Mouse (Mus musculus) heart, adult 2 months (tissue): ENCODE measurements around the gene Iqsec1. TPM values are rescaled to one million over a fixed set of nuclear protein-coding genes. Genes with fewer than 3 reads are reported as not detected.

Source experiments
- DNase-seq, 2 experiments: peaks; one replicate each; pipeline ENCODE4 v3.0.0; 2021
- H3K27ac ChIP-seq: fragments of 200-600 bp; 2 replicates; pipeline ENCODE4 v1.8.1; 2022
- H3K27me3 ChIP-seq: fragments of 200-500 bp; 2 replicates; pipeline ENCODE4 v1.6.1; 2012; ENCODE audit warnings: mild to moderate bottlenecking, low read length, inconsistent platforms, mixed read lengths; ENCODE audit not compliant: control insufficient read depth, insufficient read depth
- H3K36me3 ChIP-seq: fragments of 200-500 bp; 2 replicates; pipeline ENCODE4 v1.6.1; 2012; ENCODE audit warnings: low read length, inconsistent platforms; ENCODE audit not compliant: control insufficient read depth, insufficient read depth
- H3K4me1 ChIP-seq: fragments of 200-500 bp; 2 replicates; pipeline ENCODE4 v1.6.1; 2011; ENCODE audit warnings: low read length; ENCODE audit not compliant: control insufficient read depth, insufficient read depth
- H3K4me3 ChIP-seq: fragments of 200-600 bp; 2 replicates; pipeline ENCODE4 v1.8.1; 2022
- H3K79me2 ChIP-seq: fragments of 200-500 bp; replicated peaks from 2 replicates; pipeline ENCODE4 v1.6.1; 2012; ENCODE audit warnings: mild to moderate bottlenecking, inconsistent platforms, low read length, moderate library complexity, mixed read lengths; ENCODE audit not compliant: control insufficient read depth, insufficient read depth
- H3K9ac ChIP-seq: fragments of 200-500 bp; 2 replicates; pipeline ENCODE4 v1.6.1; 2012; ENCODE audit warnings: low read depth, mild to moderate bottlenecking, control low read depth, inconsistent platforms, low read length, mixed read lengths
- CTCF ChIP-seq: fragments of 200-600 bp; IDR thresholded peaks from 2 replicates; pipeline ENCODE4 v1.8.1; 2022; ENCODE audit warnings: antibody characterized with exemption, mild to moderate bottlenecking, moderate library complexity
- EP300 ChIP-seq: fragments of 200-500 bp; IDR thresholded peaks from 2 replicates; pipeline ENCODE4 v1.6.1; 2011; ENCODE audit warnings: low read depth, low read length, control low read depth; ENCODE audit not compliant: insufficient read depth
- POLR2A ChIP-seq: fragments of 200-500 bp; IDR thresholded peaks from 2 replicates; pipeline ENCODE4 v1.6.1; 2011; ENCODE audit warnings: mild to moderate bottlenecking, low read depth, low read length, control low read depth; ENCODE audit not compliant: insufficient read depth
- WGBS: fragments of 180-500 bp; shearing (Covaris S2); methylation state at CpG from one replicate; pipeline ENCODE4 v1.1.7; 2018; 5-methylcytosine and 5-hydroxymethylcytosine counted together
- intact Hi-C: fragments of 180-260 bp; cut with DNase I; formaldehyde crosslinking; loops from one replicate; pipeline ENCODE4 v1.15.1; 2025
- polyA plus RNA-seq: library from polyadenylated mRNA; depleted of rRNA; stranded (reverse); fragments of >200 nt; gene quantifications from 2 replicates; pipeline ENCODE4 v1.2.3, GENCODE M21; 2012
- total RNA-seq, 2 experiments: library from RNA; stranded (reverse); gene quantifications; 2 replicates each; pipeline ENCODE4 v1.2.3; 2021

The Iqsec1 gene
- total and polyA plus RNA-seq, 3 experiments = 100 to 147 (median 146) TPM

DNA sequence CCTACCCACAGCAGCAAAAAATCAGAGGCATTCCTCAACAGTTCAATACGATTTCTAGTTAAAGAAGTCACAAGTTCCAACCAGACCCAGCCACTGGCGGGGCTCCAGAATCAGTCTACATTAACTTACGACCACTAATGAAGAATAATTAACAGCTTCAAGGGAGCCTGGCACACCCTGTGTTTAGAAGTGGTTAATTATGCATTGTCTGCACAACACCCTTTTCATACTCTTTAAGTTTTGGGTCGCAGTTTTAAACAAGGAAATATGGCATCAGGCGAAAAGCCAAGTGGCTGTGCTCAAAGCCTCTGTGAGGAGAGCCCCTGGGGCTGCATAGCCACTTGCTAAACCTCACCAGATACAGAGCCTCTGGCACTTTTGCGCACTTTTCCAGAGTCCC, 209.6 kb downstream of the Iqsec1 start:
- intact Hi-C loops = no loop called here
- WGBS = 74% methylated on average over 6 of the region's 6 CpGs
- H3K4me3 ChIP-seq = no peak overlapping the region
- no peaks in the 10 kb centered on the region for H3K27me3 ChIP-seq
- no peaks in the 10 kb centered on the region; the same call in 1 of the 2 replicates for H3K4me1 ChIP-seq
- H3K79me2 ChIP-seq = no peaks in the 10 kb centered on the region
- H3K27ac ChIP-seq = no peak overlapping the region
- TF ChIP-seq POLR2A = no peak
- TF ChIP-seq CTCF = no peak
- TF ChIP-seq EP300 = no peak
- no peaks in the 10 kb centered on the region for H3K36me3 ChIP-seq
- DNase-seq = no peak
- no peak overlapping the region for H3K9ac ChIP-seq

DNA sequence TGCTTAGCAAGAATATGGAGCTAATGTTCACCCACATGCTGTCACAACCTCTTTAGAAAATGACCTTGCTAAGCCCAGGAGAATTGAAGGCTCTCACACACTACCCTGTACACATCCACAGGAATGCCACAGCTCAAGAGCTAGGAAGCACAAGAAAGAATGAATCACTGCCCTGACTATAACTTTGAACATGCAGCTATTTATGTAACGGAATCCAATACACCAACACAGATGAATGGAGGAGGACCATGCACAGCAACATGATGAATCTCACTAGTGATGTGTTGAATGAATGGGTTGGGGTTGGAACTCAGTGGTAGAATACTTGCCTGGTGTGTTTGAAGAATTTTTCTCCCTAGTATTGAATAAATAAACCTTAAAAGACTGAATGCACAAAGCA, 211.2 kb downstream of the Iqsec1 start:
- DNase-seq = no peak
- H3K79me2 ChIP-seq = no peaks in the 10 kb centered on the region
- H3K4me3 ChIP-seq = no peak overlapping the region
- H3K4me1 ChIP-seq = peaks cover 2% of the 10 kb centered on the region; the same call in 1 of the 2 replicates
- H3K27me3 ChIP-seq = no peaks in the 10 kb centered on the region
- intact Hi-C loops = no loop called here
- H3K27ac ChIP-seq = no peak overlapping the region
- no peak overlapping the region for H3K9ac ChIP-seq
- no peak for TF ChIP-seq POLR2A
- TF ChIP-seq CTCF = no peak
- no peak for TF ChIP-seq EP300
- H3K36me3 ChIP-seq = no peaks in the 10 kb centered on the region
- 78% methylated on average over 1 of the region's 1 CpGs for WGBS

DNA sequence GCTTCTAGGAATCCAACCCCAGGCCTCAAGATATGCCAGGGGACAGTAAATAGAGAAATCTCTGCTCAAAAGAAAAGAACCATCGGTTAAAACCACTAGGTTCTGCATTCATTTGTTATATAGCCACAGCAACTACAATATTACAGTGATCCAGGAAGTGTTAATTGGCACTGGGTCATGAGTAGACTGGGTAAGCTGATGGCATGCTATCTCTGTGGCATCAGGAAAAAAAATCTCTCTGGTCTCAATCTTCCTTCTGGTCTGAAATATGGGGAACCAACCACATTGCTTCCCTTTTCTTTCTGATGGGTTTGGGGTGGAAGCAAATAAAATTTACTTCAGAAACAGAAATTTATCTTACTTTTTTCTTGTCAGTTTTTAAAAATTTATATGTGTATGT, 212.9 kb downstream of the Iqsec1 start:
- intact Hi-C loops = no loop called here
- DNase-seq = no peak
- no peak overlapping the region for H3K9ac ChIP-seq

DNA sequence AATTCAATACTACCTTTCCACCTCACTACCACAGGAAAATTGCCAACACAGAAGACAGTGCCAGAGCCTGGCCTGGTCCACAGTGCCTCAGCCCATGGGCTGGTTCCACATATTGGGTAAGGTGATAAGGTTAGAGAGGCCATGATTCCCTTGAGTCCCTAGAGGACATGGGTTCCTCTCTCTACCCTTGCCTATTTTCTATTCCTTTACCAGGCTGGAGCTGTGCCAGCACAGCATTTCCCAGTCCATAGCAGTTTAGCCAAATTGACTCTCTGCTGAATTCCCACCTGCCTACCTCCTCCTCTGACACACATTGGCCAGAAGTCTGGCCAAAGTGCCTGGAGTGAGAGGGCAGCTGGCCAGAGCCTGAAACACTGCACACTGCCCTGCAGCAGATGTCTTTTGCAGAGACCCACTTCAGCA, 214.7 kb downstream of the Iqsec1 start:
- Histone ChIP-seq H3K4me1 (peaks cover 5% of the 10 kb centered on the region), H3K79me2 (no peaks in the 10 kb centered on the region), H3K27ac (no peak overlapping the region), H3K9ac (no peak overlapping the region), H3K27me3 (no peaks in the 10 kb centered on the region), H3K36me3 (no peaks in the 10 kb centered on the region), H3K4me3 (no peak overlapping the region)
- intact Hi-C loops = loop anchor here (5.0 kb wide), 1 partner anchor 37 kb away; no protein-coding TSS in a partner anchor
- peak in 1 of 2 experiments; percentile 36 for DNase-seq
- TF ChIP-seq CTCF = no peak
- no peak for TF ChIP-seq POLR2A
- no peak for TF ChIP-seq EP300

More for the DNA sequence above, 212.9 kb downstream of the Iqsec1 start:
- H3K36me3 ChIP-seq = no peaks in the 10 kb centered on the region
- peaks cover 2% of the 10 kb centered on the region; the same call in 1 of the 2 replicates for H3K4me1 ChIP-seq
- H3K27ac ChIP-seq = no peak overlapping the region
- H3K27me3 ChIP-seq = no peaks in the 10 kb centered on the region
- no peaks in the 10 kb centered on the region for H3K79me2 ChIP-seq
- 95% methylated on average over 1 of the region's 1 CpGs for WGBS
- H3K4me3 ChIP-seq = no peak overlapping the region
- TF ChIP-seq EP300 (no peak), POLR2A (no peak), CTCF (no peak)

DNA sequence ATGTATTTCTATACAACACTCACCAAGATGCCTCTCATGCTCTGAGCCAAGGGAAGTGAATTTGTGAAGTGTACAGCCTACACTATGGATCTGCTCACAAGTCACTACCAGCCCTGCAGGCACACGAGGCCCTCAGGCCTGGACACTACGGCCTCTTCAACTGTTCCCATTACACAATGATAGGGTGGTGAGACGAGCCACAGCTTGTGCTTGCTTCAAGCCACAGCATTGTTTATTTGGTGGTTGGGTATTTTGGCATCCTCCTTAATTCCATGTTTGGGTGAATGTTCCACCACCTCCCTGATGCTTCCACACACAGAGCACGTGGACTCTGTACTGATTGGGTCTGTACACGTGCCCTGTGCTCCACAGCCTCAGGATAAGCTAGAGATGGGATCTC, 216.4 kb downstream of the Iqsec1 start:
- Histone ChIP-seq H3K4me3 (no peak overlapping the region), H3K79me2 (no peaks in the 10 kb centered on the region), H3K9ac (no peak overlapping the region), H3K36me3 (no peaks in the 10 kb centered on the region), H3K27me3 (no peaks in the 10 kb centered on the region), H3K4me1 (peaks cover 14% of the 10 kb centered on the region), H3K27ac (no peak overlapping the region)
- WGBS = 93% methylated on average over 5 of the region's 5 CpGs
- DNase-seq = no peak
- TF ChIP-seq EP300 (no peak), CTCF (no peak), POLR2A (no peak)
- intact Hi-C loops = loop anchor here (5.0 kb wide), 1 partner anchor 35 kb away; no protein-coding TSS in a partner anchor

DNA sequence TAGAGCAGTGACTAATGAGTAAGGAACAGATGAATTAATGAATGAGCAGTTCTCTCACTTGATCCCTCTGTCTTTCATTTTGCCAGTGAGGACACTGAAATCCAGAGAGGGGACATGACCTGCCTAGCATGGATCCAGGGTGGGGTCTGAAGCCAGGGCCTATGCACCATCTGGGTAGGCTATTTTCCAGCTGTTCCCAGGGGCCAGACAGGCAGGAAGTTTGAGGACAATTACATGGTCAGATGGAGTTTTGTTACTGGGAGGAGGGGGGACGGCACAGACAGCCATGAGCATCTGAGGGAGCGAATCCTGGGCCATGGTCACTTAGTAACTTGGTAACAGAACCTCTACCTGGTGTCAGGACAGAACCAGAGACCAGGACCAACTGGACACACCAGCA, 220.0 kb downstream of the Iqsec1 start:
- no peaks in the 10 kb centered on the region for H3K79me2 ChIP-seq
- H3K27me3 ChIP-seq = no peaks in the 10 kb centered on the region
- H3K4me1 ChIP-seq = peaks cover 22% of the 10 kb centered on the region
- 36% methylated on average over 2 of the region's 2 CpGs for WGBS
- H3K36me3 ChIP-seq = no peaks in the 10 kb centered on the region; the same call in 1 of the 2 replicates
- DNase-seq = no peak
- intact Hi-C loops = no loop called here
- H3K9ac ChIP-seq = no peak overlapping the region
- TF ChIP-seq EP300 (peak; percentile 87; the same call in 1 of the 2 replicates), CTCF (no peak), POLR2A (no peak)
- H3K27ac ChIP-seq = peak overlapping the region; percentile 31; the same call in 1 of the 2 replicates
- H3K4me3 ChIP-seq = no peak overlapping the region
